Mouse (Mus musculus) stomach, embryonic 14.5 days (tissue): ENCODE measurements at regions not wholly inside any gene's neighbourhood (a gene's known extent, or its start where the extent isn't known, plus 50 kb on each side); places are given as distances from the start of the nearest gene placed in this dataset.

Source experiments
- ATAC-seq: fragments of 200-750 bp; cut with Nextera tagmentation; 2 replicates; pipeline ENCODE4 v1.8.0; 2017; ENCODE audit warnings: low read depth, moderate TSS enrichment; ENCODE audit not compliant: insufficient number of reproducible peaks, insufficient read depth, low FRiP score
- H3K27ac ChIP-seq: fragments of 300-500 bp; sonication (generic); 2 replicates; pipeline ENCODE4 v1.5.1; 2014; ENCODE audit warnings: mild to moderate bottlenecking, low read length, moderate library complexity, mixed read lengths
- H3K27me3 ChIP-seq: fragments of 300-500 bp; sonication (generic); 2 replicates; pipeline ENCODE4 v1.6.1; 2014; ENCODE audit warnings: low read length, control low read depth, mixed read lengths; ENCODE audit not compliant: control insufficient read depth, insufficient read depth
- H3K36me3 ChIP-seq: fragments of 300-500 bp; sonication (generic); 2 replicates; pipeline ENCODE4 v1.6.1; 2014; ENCODE audit warnings: mild to moderate bottlenecking, control low read depth, low read length, moderate library complexity, mixed read lengths; ENCODE audit not compliant: control insufficient read depth, insufficient read depth
- H3K4me1 ChIP-seq: fragments of 300-500 bp; sonication (generic); 2 replicates; pipeline ENCODE4 v1.6.1; 2014; ENCODE audit warnings: low read length, control low read depth, mixed read lengths; ENCODE audit not compliant: control insufficient read depth, insufficient read depth
- H3K4me2 ChIP-seq: fragments of 300-500 bp; sonication (generic); replicated peaks from 2 replicates; pipeline ENCODE4 v1.6.1; 2014; ENCODE audit warnings: low read depth, low read length, control low read depth
- H3K4me3 ChIP-seq: fragments of 300-500 bp; sonication (generic); 2 replicates; pipeline ENCODE4 v1.5.1; 2014; ENCODE audit warnings: low read depth, low read length, control low read depth
- H3K9ac ChIP-seq: fragments of 300-500 bp; sonication (generic); replicated peaks from 2 replicates; pipeline ENCODE4 v1.6.1; 2014; ENCODE audit warnings: low read depth, mild to moderate bottlenecking, control low read depth, low read length, moderate library complexity, mixed read lengths
- H3K9me3 ChIP-seq: fragments of 300-500 bp; sonication (generic); 2 replicates; pipeline ENCODE4 v1.6.1; 2016; ENCODE audit warnings: low read depth, low read length, control low read depth; ENCODE audit not compliant: control insufficient read depth
- WGBS: fragments of 180-500 bp; shearing (Covaris S2); extraction: QIAGEN DNeasy Blood & Tissue Kit; methylation state at CpG from one replicate; pipeline ENCODE4 v1.1.7; 2014; 5-methylcytosine and 5-hydroxymethylcytosine counted together

DNA sequence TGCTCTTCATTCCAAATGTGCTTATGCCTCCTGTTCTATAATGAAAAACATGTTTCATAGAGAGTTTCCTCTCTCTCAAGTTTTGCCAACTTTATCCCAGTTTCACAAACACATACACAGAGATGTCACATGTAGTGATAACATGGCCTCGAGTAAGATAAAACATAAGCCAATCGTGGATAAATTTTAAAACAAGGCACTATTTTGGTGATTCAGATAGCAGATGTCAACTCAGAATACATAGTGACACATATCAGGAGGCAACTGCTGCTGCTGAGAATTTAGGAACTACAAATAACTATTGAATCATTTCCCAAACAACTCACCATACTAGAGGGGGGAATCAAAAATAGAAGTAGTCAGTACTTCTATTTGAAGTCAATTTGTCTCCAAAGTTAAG lies 257.1 kb downstream of the Tle4 start:
- no peaks in the 10 kb centered on the region for H3K27me3 ChIP-seq

DNA sequence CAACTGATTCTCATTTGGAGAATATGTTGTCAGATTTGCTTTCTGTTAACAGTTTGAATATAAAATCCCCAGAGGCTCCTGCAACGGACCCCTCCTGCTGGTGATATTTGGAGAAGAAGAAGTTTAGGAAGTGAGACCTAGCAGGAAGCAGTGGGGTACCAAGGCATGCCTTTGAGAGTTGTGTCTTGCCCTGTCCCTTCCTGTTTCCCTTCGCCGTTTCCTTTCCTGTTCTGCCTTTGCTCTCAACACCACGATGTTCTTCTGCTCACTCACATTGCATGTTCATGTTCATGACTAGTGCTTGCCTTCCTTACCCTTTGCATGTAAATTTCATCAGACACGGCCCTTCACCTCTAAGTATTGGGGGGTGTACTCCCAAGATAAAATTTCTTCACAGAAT lies 254.0 kb downstream of the Tle4 start:
- 74% methylated on average over 5 of the region's 5 CpGs for WGBS
- ATAC-seq = no peak
- Histone ChIP-seq H3K4me3 (no peak overlapping the region), H3K27ac (no peak overlapping the region), H3K9me3 (no peaks in the 10 kb centered on the region), H3K27me3 (no peaks in the 10 kb centered on the region), H3K4me2 (no peak overlapping the region), H3K36me3 (no peaks in the 10 kb centered on the region), H3K9ac (no peak overlapping the region), H3K4me1 (no peaks in the 10 kb centered on the region)

More for the DNA sequence above, 257.1 kb downstream of the Tle4 start:
- WGBS = 73% methylated on average over 2 of the region's 2 CpGs
- ATAC-seq = no peak
- Histone ChIP-seq H3K9ac (no peak overlapping the region), H3K4me3 (no peak overlapping the region), H3K27ac (no peak overlapping the region), H3K36me3 (no peaks in the 10 kb centered on the region), H3K4me1 (no peaks in the 10 kb centered on the region), H3K4me2 (no peak overlapping the region), H3K9me3 (no peaks in the 10 kb centered on the region)

DNA sequence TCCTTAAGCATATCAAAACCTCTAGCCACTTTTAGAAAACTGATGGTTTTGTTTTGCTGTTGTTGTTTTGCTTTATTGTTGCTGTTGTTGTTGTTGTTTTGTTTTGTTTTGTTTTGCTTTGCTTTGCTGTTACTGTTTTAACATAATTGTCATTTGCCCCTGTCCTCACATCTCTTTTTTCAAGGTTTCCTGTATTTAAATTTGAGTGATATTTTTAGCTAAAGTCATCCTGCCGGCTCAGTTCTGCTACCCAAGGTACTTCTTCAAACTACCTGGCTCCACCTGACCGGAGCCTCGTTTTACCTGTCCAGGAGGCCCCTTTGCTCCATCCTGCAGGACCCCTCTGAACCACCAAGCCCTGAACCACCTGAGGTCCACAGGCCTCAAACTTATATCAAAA lies 253.4 kb downstream of the Tle4 start:
- Histone ChIP-seq H3K36me3 (no peaks in the 10 kb centered on the region), H3K9ac (no peak overlapping the region), H3K27ac (no peak overlapping the region), H3K4me1 (no peaks in the 10 kb centered on the region), H3K4me3 (no peak overlapping the region), H3K9me3 (no peaks in the 10 kb centered on the region), H3K4me2 (no peak overlapping the region), H3K27me3 (no peaks in the 10 kb centered on the region)
- WGBS = 86% methylated on average over 3 of the region's 3 CpGs
- ATAC-seq = no peak

GRCm38 (mm10) chr19:14347026-14347425 lies 250.8 kb downstream of the Tle4 start:
- WGBS = 74% methylated on average over 2 of the region's 2 CpGs
- Histone ChIP-seq H3K4me3 (no peak overlapping the region), H3K27ac (no peak overlapping the region), H3K27me3 (no peaks in the 10 kb centered on the region), H3K9ac (no peak overlapping the region), H3K9me3 (no peaks in the 10 kb centered on the region), H3K4me1 (no peaks in the 10 kb centered on the region), H3K36me3 (no peaks in the 10 kb centered on the region), H3K4me2 (no peak overlapping the region)
- ATAC-seq = no peak

DNA sequence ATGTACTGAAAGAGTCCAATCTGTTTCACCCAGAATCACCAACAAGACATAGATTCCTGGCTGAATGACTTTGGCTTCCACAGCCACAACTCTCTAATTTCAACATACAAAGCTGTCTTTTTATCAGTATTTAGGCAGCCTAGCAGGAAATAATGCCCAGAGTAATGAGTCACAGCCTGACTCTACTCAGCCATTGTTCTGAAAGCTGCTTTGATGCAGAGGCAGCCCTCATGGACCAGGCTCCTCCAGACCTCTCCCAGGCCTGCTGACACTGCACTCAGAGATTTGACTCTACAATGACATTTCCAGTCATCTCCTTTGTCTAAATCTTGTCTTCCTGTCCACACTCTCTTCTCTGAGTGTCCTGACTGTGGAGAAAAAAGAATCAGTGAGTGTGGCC lies 250.4 kb downstream of the Tle4 start:
- Histone ChIP-seq H3K4me2 (no peak overlapping the region), H3K9ac (no peak overlapping the region), H3K4me3 (no peak overlapping the region), H3K36me3 (no peaks in the 10 kb centered on the region), H3K4me1 (no peaks in the 10 kb centered on the region), H3K9me3 (no peaks in the 10 kb centered on the region), H3K27ac (no peak overlapping the region), H3K27me3 (no peaks in the 10 kb centered on the region)
- ATAC-seq = no peak

DNA sequence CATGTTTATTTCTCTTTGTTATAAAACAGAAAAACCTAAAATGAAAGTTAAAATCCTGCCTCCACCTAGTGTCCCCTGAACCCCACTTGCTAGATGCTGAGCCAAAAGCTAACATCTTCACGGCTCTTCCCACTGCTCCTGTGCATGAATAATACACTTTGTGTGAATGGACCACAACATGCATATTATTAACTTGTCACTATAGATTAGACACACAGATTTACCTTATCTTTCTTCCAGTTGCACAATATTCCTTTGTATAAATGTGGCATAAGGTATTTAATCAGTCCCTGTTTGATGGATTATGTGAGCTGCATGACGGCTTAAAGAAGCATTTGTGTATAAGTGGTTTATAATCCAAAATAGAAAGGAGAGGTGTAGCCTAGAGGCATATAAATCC lies 248.1 kb downstream of the Tle4 start:
- Histone ChIP-seq H3K4me1 (no peaks in the 10 kb centered on the region), H3K9ac (no peak overlapping the region), H3K9me3 (no peaks in the 10 kb centered on the region), H3K36me3 (no peaks in the 10 kb centered on the region), H3K4me2 (no peak overlapping the region), H3K27ac (no peak overlapping the region), H3K27me3 (no peaks in the 10 kb centered on the region), H3K4me3 (no peak overlapping the region)
- ATAC-seq = no peak
- WGBS = 61% methylated on average over 2 of the region's 2 CpGs

DNA sequence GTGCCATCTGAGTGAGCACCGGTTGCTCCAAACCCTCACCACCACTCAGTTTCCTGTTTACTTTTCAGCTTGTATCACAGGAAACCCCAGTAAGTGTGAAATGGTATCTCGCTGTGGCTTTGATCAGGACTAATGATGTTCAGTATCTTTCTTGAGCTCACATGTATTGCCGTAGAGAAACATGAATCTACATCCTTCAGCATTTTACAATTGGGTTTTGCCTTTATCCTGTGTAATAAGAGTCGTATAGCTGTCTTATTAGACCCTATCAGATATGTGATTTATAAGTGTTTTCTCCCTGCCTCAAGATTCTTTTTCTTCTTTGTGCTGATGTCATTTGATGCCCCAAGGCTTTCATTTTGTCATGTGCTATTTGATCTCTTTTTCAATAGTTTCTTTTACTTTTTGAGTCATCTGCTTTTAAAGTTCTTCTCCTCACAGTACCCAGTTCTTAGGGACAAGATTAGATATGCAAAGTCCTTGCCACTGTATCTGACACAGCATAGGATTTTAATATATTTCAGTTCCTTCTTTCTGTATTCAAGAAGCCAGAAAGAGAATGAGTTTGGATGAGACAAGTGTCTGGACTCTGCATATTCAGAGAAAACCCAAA lies 246.0 kb downstream of the Tle4 start:
- Histone ChIP-seq H3K4me2 (no peak overlapping the region), H3K9ac (no peak overlapping the region), H3K27ac (no peak overlapping the region), H3K36me3 (no peaks in the 10 kb centered on the region), H3K4me3 (no peak overlapping the region), H3K27me3 (no peaks in the 10 kb centered on the region), H3K9me3 (no peaks in the 10 kb centered on the region), H3K4me1 (no peaks in the 10 kb centered on the region)
- ATAC-seq = no peak
- WGBS = 53% methylated on average over 4 of the region's 4 CpGs

GRCm38 (mm10) chr19:14352551-14352950 lies 245.3 kb downstream of the Tle4 start:
- no peaks in the 10 kb centered on the region for H3K4me1 ChIP-seq
- no peak overlapping the region for H3K4me2 ChIP-seq
- H3K4me3 ChIP-seq = no peak overlapping the region
- H3K27me3 ChIP-seq = no peaks in the 10 kb centered on the region
- ATAC-seq = no peak
- no peak overlapping the region for H3K9ac ChIP-seq
- no peaks in the 10 kb centered on the region for H3K9me3 ChIP-seq
- H3K36me3 ChIP-seq = no peaks in the 10 kb centered on the region
- H3K27ac ChIP-seq = no peak overlapping the region
- WGBS = 93% methylated on average over 3 of the region's 3 CpGs

DNA sequence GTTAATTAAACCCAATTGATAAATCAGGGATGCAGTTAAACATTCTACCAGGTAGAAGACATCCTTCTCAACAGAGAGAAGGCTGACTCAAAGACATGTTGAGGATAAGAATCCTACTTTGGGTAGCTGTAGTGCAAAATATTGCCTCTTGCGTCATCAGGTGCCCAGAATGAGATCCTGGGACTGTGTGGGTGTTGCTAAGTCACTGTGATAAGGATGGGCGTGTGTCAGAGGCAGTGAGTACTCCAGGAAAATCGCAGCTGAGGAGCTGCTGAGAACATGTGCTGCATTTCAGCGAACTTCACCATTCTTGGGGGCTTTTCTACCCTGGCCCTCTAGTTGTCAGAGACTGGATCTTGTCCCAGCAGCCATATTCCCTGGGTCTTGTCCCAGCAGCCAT lies 244.7 kb downstream of the Tle4 start:
- ATAC-seq = no peak
- Histone ChIP-seq H3K4me1 (no peaks in the 10 kb centered on the region), H3K36me3 (no peaks in the 10 kb centered on the region), H3K27me3 (no peaks in the 10 kb centered on the region), H3K4me2 (no peak overlapping the region), H3K9me3 (no peaks in the 10 kb centered on the region), H3K9ac (no peak overlapping the region), H3K4me3 (no peak overlapping the region), H3K27ac (no peak overlapping the region)
- WGBS = 86% methylated on average over 4 of the region's 4 CpGs
